Mouse (Mus musculus) intestine, embryonic 16.5 days (tissue): ENCODE data around the gene Polm. TPM values are rescaled to one million over a fixed set of nuclear protein-coding genes. Genes with fewer than 3 reads are reported as not detected.

Experiments
- ATAC-seq: fragments of 200-750 bp; cut with Nextera tagmentation; 2 replicates; pipeline ENCODE4 v1.8.0; 2017; ENCODE audit warnings: moderate TSS enrichment, moderate library complexity
- H3K27ac ChIP-seq: fragments of 300-500 bp; sonication (generic); 2 replicates; pipeline ENCODE4 v1.5.1; 2014; ENCODE audit warnings: mild to moderate bottlenecking, low read length
- H3K27me3 ChIP-seq: fragments of 300-500 bp; sonication (generic); replicated peaks from 2 replicates; pipeline ENCODE4 v1.6.1; 2014; ENCODE audit warnings: low read length, control low read depth, mixed read lengths; ENCODE audit not compliant: control insufficient read depth, insufficient read depth
- H3K36me3 ChIP-seq: fragments of 300-500 bp; sonication (generic); 2 replicates; pipeline ENCODE4 v1.6.1; 2014; ENCODE audit warnings: low read length, control low read depth; ENCODE audit not compliant: control insufficient read depth, insufficient read depth
- H3K4me1 ChIP-seq: fragments of 300-500 bp; sonication (generic); 2 replicates; pipeline ENCODE4 v1.6.1; 2014; ENCODE audit warnings: low read length, control low read depth, mixed read lengths; ENCODE audit not compliant: control insufficient read depth, insufficient read depth
- H3K4me2 ChIP-seq: fragments of 300-500 bp; sonication (generic); 2 replicates; pipeline ENCODE4 v1.6.1; 2014; ENCODE audit warnings: low read depth, low read length, control low read depth
- H3K4me3 ChIP-seq: fragments of 300-500 bp; sonication (generic); 2 replicates; pipeline ENCODE4 v1.5.1; 2014; ENCODE audit warnings: mild to moderate bottlenecking, low read length
- H3K9ac ChIP-seq: fragments of 300-500 bp; sonication (generic); 2 replicates; pipeline ENCODE4 v1.6.1; 2014; ENCODE audit warnings: low read depth, low read length
- H3K9me3 ChIP-seq: fragments of 300-500 bp; sonication (generic); 2 replicates; pipeline ENCODE4 v1.6.1; 2016; ENCODE audit warnings: low read length, control low read depth; ENCODE audit not compliant: control insufficient read depth
- WGBS: fragments of 180-500 bp; shearing (Covaris S2); extraction: QIAGEN DNeasy Blood & Tissue Kit; methylation state at CpG from one replicate; pipeline ENCODE4 v1.1.7; 2014; 5-methylcytosine and 5-hydroxymethylcytosine counted together
- polyA plus RNA-seq: library from polyadenylated mRNA; unstranded; fragments of >200 nt; fragmentation: Nextera tagmentation; extraction: Ambion mirVana; gene quantifications from 2 replicates; pipeline ENCODE4 v1.2.1, GENCODE M21; 2015

The Polm gene
- polyA plus RNA-seq, 1 experiment from 2014 or later, result 12.5 TPM

GRCm38 (mm10) chr11:5790431-5790830 is 47.4 kb downstream of the Polm start:
- Histone ChIP-seq H3K9ac (no peak overlapping the region), H3K27ac (no peak overlapping the region), H3K36me3 (peaks cover 4% of the 10 kb centered on the region), H3K9me3 (no peaks in the 10 kb centered on the region), H3K4me2 (no peak overlapping the region), H3K4me3 (no peak overlapping the region), H3K27me3 (no peaks in the 10 kb centered on the region), H3K4me1 (peaks cover 14% of the 10 kb centered on the region)
- no peak for ATAC-seq
- WGBS, result 100% methylated on average over 1 of the region's 1 CpGs

DNA sequence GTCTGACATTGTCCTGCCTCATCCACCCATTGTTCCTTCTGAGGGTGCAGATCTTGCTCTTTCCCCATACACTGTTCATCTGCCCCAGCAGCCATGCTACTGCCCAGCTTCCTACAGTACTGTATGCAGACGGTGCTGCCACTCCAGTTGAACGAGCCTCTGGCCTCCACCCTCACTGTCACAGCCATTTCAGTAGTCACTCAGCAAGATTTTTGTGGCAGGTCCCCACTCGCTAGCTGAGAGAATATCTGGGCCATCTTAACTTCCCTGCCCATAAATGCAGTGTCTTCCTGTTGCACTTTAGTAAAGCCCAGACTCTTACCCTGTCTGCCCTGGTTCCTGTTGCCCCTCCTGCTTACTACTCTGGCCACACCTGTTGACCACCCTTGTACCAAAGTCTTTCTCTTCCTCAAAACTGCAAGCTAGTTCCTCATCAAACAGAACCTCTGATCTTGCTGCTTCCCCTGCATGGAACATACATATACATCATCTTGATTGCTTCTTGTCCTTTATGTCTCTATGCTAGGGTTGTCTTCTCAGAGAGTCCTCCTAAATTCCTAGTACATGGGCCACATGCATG is 48.0 kb downstream of the Polm start:
- H3K36me3 ChIP-seq, result peaks cover 3% of the 10 kb centered on the region; the same call in 1 of the 2 replicates
- 70% methylated on average over 3 of the region's 3 CpGs for WGBS
- peaks cover 14% of the 10 kb centered on the region for H3K4me1 ChIP-seq
- peak overlapping the region; percentile 82 for H3K4me3 ChIP-seq
- H3K9ac ChIP-seq, result peak overlapping the region; percentile 75; the same call in 1 of the 2 replicates
- H3K9me3 ChIP-seq, result no peaks in the 10 kb centered on the region
- H3K27me3 ChIP-seq, result no peaks in the 10 kb centered on the region
- ATAC-seq, result no peak
- H3K27ac ChIP-seq, result peak overlapping the region; percentile 93
- H3K4me2 ChIP-seq, result peak overlapping the region; percentile 75

- peak; percentile 19 for ATAC-seq
- peak overlapping the region; percentile 75 for H3K9ac ChIP-seq
- 52% methylated on average over 6 of the region's 6 CpGs for WGBS
Observed at GRCm38 (mm10) chr11:5789071-5789753, 48.6 kb downstream of the Polm start.

DNA sequence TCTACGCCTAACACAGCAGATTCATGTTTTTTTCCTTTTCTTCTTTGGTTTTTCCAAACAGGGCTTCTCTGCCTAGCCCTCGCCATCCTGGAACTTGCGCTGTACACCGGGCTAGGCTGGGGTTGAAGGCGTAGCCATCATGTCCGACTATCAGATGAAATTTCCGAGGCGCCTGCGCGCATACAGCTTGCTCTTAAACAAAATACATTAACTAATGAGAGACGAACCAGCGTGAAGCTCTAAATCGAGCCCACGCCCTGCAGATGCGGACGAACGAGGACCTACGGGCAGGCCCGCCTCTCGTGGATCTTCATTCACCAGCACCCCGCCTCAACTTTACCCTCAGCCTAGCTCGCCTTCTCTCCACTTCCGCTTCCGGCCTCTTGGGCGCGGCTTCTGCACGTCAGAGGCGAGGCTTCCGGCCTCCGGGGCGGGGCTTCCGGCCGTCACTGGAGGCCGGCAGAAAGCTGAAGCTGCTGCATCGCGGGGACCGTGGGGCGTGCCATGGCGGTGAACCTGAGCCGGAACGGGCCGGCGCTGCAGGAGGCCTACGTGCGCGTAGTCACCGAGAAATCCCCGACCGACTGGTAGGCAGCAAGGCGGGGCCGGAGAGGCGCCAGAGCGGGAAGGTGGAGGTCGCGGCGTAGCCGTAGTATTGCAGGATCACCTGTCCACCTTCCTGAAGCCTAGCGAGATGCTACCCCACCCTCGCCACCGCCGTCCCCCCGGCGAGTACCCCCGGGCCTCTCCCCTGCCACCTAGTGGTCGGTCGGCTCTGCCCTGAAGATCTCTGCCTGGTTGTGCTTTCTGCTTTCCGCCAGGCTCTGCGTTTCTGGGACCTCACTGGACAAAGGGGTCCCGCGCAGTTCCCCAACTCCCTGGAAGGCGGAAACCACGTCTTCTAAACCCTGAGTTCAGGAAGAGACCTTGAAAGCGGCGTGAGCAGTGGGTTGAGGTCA is 49.5 kb downstream of the Polm start, which contains the start of gene Dbnl:
Dbnl (plus strand) TSS at position 433 of the 959 bp plus-strand sequence.
- ATAC-seq, result peak; percentile 96
- peak within 1 kb of the TSS; percentile 80 for H3K4me2 ChIP-seq
- peak within 1 kb of the TSS; percentile 93 for H3K27ac ChIP-seq
- H3K36me3 ChIP-seq, result no peaks in the 10 kb centered on the region; the same call in 1 of the 2 replicates
- under 1% methylated on average over 74 of the region's 74 CpGs for WGBS
- no peaks in the 10 kb centered on the region for H3K9me3 ChIP-seq
- peak within 1 kb of the TSS; percentile 75 for H3K9ac ChIP-seq
- H3K4me3 ChIP-seq, result peak within 1 kb of the TSS; percentile 82
- H3K27me3 ChIP-seq, result no peaks in the 10 kb centered on the region
- H3K4me1 ChIP-seq, result peaks cover 19% of the 10 kb centered on the region

More at GRCm38 (mm10) chr11:5789071-5789753, 48.6 kb downstream of the Polm start:
- peak overlapping the region; percentile 93 for H3K27ac ChIP-seq
- peaks cover 1% of the 10 kb centered on the region; the same call in 1 of the 2 replicates for H3K36me3 ChIP-seq
- H3K4me2 ChIP-seq, result peak overlapping the region; percentile 75
- H3K27me3 ChIP-seq, result no peaks in the 10 kb centered on the region
- peak overlapping the region; percentile 82 for H3K4me3 ChIP-seq
- H3K4me1 ChIP-seq, result peaks cover 14% of the 10 kb centered on the region
- H3K9me3 ChIP-seq, result no peaks in the 10 kb centered on the region

DNA sequence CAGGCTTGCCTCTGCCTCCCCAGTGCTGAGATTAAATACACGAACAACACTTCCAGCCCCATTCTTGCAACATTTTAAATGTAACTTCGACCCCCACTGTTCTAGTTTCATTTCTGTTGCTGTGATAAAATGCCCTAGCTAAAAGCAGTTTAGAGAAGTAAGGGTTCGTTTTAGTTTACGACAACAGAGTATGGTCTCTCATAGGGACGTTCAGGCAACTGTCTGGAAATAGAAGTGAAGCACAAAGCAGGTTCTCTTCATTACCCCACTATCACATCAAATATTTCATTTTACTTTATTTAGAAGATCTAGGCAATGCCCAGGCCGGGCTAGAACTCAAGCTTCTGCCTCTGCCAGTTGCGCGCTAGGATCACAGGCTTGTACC is 50.2 kb downstream of the Polm start:
- 35% methylated on average over 8 of the region's 8 CpGs for WGBS
- H3K9me3 ChIP-seq, result no peaks in the 10 kb centered on the region
- H3K27me3 ChIP-seq, result no peaks in the 10 kb centered on the region
- H3K4me2 ChIP-seq, result peak overlapping the region; percentile 80
- H3K27ac ChIP-seq, result peak overlapping the region; percentile 93
- no peak for ATAC-seq
- peak overlapping the region; percentile 82 for H3K4me3 ChIP-seq
- H3K9ac ChIP-seq, result peak overlapping the region; percentile 75
- H3K4me1 ChIP-seq, result peaks cover 21% of the 10 kb centered on the region
- H3K36me3 ChIP-seq, result no peaks in the 10 kb centered on the region; the same call in 1 of the 2 replicates

GRCm38 (mm10) chr11:5785732-5786131 is 52.1 kb downstream of the Polm start:
- H3K9me3 ChIP-seq, result no peaks in the 10 kb centered on the region
- no peaks in the 10 kb centered on the region for H3K27me3 ChIP-seq
- H3K27ac ChIP-seq, result peak overlapping the region; percentile 27

DNA sequence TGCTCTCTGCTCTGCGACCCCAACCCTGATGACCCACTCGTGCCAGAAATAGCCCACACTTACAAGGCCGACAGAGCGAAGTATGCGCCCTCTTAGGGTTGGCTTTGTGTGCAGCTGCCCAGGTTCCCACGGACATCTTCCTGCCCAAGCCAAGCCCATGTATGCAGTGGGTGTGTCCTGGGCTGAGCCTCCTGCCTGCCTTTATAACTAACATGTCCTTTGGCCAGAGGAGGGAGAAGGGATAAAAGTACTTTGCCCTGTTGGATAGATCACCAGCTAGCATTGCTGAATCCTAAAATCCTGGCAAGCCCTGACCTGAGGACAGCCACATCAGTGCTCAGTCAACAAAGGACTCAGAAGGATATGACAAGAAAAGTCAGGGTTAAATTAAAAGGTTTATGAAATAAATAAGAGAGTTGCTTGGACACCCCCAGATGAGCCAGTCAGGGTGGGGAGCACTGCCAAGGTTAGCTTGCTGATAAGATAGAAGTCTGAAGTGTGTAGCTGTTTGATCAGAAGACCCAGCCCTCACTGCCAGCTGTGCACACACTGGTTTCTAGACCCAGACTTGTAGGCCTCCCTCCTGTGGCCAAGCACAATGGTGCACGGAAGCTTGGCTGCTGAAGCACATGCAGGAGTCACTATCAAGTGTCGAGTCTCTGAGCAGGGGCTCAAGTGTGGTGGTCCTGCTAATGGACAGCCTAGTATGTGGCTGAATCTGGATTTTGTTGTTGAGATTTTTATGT is 55.4 kb downstream of the Polm start:
- Histone ChIP-seq H3K4me2 (0 out of 2 replicates have a peak overlapping the region, but pooled peaks have one; percentile 22), H3K4me1 (peaks cover 11% of the 10 kb centered on the region), H3K36me3 (no peaks in the 10 kb centered on the region), H3K9me3 (no peaks in the 10 kb centered on the region), H3K9ac (no peak overlapping the region), H3K27me3 (no peaks in the 10 kb centered on the region), H3K27ac (peak overlapping the region; percentile 83), H3K4me3 (no peak overlapping the region)
- WGBS, result 43% methylated on average over 8 of the region's 8 CpGs
- ATAC-seq, result peak; percentile 95

More at GRCm38 (mm10) chr11:5785732-5786131, 52.1 kb downstream of the Polm start:
- H3K4me1 ChIP-seq, result peaks cover 21% of the 10 kb centered on the region
- no peak overlapping the region for H3K4me3 ChIP-seq
- H3K36me3 ChIP-seq, result no peaks in the 10 kb centered on the region
- ATAC-seq, result no peak
- H3K4me2 ChIP-seq, result no peak overlapping the region
- no peak overlapping the region; the same call in 1 of the 2 replicates for H3K9ac ChIP-seq

- Histone ChIP-seq H3K27ac (no peak overlapping the region), H3K9me3 (no peaks in the 10 kb centered on the region), H3K36me3 (no peaks in the 10 kb centered on the region), H3K4me3 (no peak overlapping the region), H3K9ac (no peak overlapping the region), H3K4me1 (peaks cover 7% of the 10 kb centered on the region), H3K27me3 (no peaks in the 10 kb centered on the region), H3K4me2 (no peak overlapping the region)
- no peak for ATAC-seq
- 89% methylated on average over 6 of the region's 6 CpGs for WGBS
Observed at GRCm38 (mm10) chr11:5780035-5780499, 57.7 kb downstream of the Polm start.
